Mouse (Mus musculus) right cerebral cortex, postnatal 10 days (tissue): ENCODE results near the gene Col6a5.
A peak's percentile ranks its signal among the peaks of the same experiment; 100 is the strongest.

Experiments
- DNase-seq, 2 experiments: peaks; one replicate each; pipeline ENCODE4 v3.0.0; 2021; ENCODE audit warnings: low spot score in 2 of 2

Col6a5 gene

DNA sequence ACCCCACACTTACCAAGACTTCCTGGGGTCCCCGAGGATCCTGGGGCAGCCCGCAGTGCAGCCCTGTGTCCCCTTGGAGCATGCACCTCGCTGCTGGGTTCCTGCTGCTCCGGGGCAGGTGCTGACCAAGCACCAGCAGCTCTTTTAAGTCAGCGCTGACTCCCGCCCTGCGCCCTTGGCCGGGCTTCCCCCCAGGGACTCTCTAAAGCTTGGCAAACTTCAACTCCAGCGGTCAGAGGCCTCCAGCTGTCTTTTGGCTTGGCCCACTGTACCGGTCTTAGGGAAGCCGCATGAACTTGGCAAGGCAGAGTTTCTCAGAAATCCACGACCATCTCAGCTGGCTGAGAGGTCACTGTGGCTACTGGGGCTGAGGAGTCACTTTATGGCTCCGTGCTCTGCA, at the start of gene Col6a5:
Gene Col6a5, minus strand, starts transcription at position 111 of the 400 bp plus-strand sequence.
- no peak for DNase-seq

DNA sequence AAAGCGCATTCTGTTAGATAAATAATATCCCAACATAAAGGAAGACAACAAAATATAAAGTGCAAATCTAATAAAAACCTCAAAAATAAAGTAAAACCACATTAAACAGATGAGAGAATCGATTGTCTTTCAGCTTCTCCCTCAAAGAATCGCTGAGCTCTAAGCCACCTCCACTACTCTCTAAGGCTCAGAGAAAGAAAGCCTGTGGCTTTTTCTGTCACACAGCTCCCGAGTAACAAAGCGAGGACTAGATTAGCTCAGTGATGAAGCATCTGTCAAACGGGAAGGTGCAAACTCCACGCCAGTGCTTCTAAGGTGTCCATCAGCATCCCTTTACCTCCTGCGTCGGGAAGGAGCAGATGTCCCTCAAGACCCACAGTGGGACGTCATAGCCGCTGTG, 37.5 kb upstream of the Col6a5 start:
- DNase-seq, result no peak

DNA sequence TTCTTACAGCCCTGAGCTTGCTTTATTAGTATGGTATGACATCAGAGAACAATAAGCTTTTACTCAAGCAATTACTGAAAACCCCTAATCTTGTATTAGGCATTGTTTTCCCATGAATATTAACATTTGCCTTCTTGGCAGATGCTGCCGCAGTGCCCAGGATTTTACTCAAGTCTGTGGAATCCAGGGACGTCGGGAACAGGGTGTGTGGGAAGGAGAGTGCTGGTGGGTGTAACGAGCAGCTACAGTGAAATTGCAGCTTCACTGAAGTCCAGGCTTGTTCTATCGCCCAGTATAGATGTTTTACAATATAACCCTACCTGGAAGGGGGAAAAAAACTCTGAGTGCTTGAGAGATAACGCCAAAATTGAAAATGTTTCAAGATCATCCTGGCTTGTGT, 32.0 kb upstream of the Col6a5 start:
- peak; percentile 56 to 65 for DNase-seq

DNA sequence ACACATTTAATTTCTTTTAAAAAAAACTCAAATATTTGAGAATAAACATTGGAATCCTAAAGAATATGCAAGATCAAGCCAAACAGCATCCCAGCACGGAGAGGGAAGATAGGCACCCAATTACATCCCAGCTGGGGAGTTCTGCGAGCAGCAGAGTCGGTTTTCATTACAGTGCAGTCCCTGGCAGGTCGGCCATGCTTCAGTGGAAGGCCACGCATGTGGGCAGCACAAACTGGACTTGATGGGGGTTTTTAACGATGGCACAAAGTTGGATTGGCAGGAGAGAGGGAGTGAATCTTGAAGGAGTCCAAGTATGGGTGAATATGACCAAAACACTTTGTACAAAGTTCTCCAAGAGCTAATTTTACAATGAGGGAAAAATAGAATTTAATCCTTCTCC, 29.7 kb upstream of the Col6a5 start:
- DNase-seq, result no peak

DNA sequence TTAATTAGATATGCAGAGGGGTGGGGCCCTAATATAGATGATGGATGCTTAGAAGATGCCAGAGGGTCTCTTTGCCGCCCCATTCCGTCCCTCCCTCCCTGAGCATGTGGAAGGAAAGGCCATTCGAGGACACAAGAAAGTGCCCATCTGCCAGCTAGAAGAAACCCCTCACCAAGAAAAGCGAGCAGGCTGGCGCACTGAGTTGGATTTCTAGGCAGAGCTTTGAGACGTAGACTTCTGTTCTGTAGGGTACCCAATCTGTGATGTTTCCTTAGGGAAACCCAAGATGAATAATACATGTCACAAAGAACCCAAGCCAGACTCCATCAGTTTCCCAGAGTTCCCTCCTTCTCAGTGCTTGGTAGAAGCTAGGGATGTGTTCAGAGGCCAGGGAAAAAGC, 29.0 kb upstream of the Col6a5 start:
- DNase-seq, result peak; percentile 76 to 91

DNA sequence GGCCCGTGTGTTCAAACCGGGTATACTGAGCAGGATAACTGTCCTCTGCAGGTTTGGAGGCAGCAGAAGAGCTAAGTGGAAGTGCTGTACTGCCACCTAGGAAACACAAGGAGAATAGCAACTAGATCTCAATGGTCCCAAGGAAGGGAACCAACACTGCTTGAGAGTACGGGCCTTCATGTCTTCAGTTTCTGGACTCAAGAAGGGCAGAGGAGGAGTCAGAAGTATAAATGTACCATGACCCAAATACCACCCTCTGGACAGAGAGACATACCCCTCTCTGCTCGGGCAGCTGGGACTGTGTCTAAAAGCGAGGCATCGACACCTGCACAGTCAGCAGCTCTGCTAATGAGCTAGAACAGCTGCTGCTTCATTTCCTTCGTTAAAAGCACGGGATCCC, 27.7 kb upstream of the Col6a5 start:
- DNase-seq, result peak; percentile 40 to 68

DNA sequence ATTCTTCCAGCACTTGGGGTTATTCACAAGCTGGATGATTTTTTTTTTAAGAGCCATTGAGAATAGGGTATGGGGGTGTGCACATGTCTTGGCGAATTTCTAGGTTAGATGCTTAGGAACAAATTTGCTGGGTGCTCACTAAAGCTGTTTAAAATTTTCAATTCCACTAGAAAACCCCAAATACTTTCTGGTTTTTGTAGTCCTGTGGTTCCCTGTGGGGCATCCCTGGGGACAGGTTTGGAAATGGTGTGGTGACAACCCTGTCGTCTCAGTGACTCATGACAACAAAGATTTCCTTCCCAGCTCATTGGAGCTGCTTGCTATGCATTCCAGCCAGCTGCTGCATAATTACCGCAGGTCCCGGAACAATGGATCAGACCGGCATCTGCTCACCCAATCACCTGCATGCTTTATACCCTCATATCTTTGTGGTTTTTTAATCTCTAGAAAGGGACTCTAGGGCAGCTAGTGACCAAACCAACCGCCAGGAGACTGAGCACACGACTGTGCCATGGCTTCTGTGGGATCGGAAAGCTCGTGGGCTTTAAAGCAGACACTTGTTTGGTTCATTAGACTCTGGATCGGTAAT, 24.6 kb upstream of the Col6a5 start:
- DNase-seq, result peak in 1 of 2 experiments; percentile 29

DNA sequence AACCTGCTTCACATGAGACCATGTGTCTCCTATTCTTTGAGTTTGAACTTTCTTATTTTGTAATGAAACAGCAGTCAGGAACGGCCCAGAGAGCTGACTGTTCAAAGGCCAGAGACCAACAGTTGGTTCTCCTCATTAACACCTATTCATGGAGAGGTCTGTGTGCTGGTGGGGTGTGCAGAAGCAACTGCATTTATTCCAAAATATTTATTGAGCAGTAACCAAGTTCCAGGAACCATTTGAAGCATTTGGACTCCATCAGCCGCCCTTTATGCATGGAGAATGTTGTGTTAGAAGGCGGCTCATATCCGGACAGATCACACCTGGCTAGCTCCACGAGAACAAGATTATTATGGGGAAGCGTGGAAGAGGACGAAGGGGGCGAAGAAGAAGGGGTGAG, 18.0 kb upstream of the Col6a5 start:
- no peak for DNase-seq

DNA sequence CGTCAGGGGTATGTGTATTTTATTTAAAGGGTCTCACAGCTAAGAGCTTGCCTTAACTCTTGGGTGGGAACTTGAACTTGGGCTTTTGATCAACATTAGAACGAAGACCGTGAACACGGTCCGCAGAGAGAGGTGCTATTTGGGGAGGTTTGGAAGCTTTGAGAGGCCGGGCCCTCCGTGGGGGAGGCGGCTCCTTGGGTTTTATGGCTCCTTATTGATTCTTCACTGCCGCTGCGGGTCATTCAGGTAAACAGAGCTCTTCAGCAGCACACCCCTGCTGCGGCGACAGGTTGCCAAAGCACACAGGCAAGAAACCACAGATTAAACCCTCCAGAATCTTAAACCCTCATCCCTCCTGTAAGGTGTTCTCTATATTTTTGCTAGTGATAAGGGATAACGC, 16.4 kb upstream of the Col6a5 start:
- DNase-seq, result no peak

DNA sequence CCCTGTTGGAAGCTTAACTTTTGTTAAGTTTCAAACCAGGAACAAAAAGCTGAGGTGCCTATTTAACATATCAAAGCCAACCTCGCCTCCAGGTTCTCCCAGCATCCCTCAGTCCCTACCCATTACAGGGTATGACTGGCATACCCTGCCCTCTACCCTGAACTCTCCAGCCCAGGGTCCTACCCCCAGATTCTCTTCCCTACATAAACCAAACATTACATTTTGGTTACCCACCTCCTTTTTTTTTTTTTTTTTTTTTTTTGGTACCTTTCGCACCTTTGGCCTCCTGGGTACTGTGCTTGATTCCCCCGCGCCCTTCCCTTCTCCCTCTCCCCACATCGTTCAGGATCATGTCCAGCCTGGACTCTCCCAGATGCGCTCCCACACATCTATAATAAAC, 15.9 kb upstream of the Col6a5 start:
- DNase-seq, result no peak

DNA sequence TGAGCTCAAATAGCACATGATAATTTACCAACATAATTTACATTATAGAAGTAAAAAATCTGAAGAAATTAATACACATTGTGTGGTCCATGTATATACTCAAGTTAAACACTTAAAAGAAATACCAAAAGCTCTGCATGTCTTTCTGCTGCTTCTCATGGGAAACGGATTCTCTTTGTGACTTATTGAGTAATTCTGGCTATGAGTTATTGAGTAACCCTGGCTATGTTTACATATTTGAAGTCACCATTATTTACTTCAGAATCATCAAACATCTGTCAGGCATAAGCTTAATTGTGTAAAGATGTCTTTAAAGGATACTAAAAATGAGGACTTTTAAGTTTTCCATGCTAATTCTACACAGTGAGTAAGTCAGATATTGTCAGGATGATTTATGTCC, 13.3 kb upstream of the Col6a5 start:
- no peak for DNase-seq

DNA sequence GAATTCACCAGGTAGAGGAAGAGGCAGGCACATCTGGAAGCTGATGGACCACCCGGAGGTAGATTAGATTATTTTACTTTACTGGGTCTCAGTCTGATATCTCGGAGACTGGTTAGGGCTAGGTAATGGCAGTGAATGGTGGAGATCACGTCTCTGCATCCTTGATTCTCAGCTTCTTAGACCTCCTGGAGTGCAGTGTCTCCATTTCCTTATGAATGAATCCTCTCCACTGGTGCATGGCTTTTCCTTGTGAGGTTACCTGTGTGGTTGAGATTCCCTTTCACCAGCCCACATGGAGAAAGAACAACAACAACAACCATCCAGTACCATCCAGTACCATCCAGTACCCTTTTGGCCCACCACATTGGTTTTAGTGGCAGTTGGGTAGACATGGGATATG, 11.6 kb upstream of the Col6a5 start:
- no peak for DNase-seq

DNA sequence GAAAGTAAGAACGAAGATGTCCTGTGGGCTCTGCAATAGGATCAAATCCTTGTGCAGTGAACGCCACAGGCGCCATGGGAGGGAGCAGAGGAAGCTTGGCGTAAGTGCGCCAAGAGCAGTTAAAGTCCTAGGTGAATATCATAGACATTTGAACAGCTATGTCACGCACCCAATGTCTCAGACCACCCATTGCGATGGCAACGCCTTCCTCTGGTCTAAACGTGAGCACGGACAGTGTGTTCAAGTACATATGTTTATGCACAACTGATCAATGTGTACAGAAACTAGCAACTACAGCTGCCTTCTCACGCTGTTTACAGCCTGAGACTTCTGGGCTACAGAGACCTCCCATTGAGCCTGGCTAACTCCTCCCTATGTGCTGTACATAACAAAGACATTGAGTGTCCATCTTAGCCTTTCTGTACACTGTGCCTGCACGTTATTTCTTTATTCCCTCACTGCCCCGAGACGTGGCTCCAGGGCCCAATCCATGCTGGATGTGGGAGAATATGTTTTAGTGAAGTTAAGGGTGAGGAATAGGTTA, 11.0 kb upstream of the Col6a5 start:
- DNase-seq, result no peak

DNA sequence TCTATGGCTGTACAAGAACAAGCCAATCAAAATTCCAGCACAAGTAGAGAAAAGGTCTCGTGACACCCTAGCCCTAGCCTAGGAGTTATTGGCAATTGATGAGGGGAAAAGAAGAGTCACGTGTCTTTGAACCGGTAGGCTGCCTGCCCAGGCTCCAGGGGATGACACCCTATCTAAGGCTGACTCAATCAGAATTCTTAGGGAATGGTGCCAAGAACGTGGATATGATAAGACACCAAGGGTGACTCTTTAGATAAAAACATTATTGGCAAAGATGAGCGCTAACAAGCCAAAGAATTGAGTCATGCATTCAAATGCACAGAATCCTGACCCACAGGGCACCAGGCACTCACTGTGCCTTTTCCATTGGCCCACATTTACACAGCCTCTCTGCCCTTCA, 10.5 kb upstream of the Col6a5 start:
- DNase-seq, result no peak

DNA sequence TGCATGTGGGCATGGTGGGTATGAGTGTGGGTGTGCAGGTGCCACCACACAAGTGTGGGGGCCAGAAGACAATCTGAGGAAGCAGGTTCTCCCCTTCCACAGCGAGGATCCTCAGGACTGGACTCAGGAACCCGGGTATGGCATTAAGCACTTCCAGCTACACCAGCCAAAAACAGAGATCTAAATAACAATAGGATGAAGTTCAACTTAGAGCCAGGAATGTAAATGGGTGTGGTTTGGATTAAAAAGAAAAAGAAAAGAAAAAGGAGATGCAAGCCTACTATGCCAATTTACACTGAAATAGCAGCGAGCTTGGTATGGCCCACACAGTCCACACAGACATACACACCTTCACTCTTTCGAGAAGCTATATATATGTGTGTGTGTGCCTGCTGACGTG, 7.5 kb upstream of the Col6a5 start:
- DNase-seq, result no peak

DNA sequence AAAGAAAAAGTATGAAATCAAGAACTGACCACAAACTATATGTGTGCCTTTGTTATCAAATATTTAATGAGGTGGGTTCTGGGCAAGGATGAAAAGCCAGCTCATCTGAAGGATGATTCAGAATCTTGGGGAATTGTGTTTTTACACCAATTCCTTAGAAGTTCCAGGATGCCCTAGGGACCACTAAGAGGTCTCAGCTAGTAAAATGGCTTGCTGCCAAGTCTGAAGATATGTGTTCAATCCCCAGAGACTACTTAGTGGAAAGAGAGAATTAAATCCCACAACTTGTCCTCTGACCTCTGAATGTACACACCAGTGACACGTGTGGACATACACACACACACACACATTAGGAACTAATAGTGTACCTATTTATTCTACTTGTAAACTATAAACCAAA, 1.3 kb downstream of the Col6a5 start:
- no peak for DNase-seq

DNA sequence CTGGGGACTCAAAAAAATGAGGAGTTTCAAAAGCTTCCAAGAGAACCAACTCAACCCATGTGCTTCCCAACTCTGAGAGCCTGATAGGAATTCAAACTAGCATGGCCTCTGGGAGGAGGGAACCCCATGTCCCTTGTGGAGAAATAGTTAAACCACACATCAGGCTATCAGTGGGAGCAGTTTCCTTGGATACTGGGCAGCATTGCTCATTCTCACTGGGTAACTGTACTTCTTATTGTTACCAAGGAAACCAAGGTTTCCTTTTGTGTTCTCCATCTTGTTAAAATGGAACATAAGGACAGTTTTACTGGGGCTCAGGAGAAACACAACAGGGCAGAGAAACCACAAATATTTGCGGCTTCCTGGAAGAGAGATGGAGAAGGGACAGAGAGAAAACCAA, 10.7 kb downstream of the Col6a5 start:
- peak in 1 of 2 experiments; percentile 64 for DNase-seq

DNA sequence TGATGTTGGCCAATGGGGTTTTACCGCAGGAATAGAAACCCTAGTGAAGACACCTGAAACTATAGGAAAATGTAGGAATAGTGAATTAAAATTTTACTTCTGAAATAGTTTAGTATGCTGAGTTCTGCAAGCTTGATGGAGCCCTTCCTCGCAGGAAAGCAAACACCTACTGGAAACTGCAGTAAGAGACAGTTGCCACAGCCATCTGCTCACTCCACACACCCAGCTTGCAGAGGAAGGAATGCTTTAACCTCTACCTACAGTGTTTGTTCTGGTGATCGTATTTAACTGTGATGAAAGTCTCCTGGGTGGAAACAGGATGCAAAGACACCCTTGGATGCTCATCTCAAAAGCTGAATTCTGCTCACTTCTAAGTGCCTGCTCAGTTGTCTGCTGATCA, 12.9 kb downstream of the Col6a5 start:
- DNase-seq, result peak; percentile 55 to 71

DNA sequence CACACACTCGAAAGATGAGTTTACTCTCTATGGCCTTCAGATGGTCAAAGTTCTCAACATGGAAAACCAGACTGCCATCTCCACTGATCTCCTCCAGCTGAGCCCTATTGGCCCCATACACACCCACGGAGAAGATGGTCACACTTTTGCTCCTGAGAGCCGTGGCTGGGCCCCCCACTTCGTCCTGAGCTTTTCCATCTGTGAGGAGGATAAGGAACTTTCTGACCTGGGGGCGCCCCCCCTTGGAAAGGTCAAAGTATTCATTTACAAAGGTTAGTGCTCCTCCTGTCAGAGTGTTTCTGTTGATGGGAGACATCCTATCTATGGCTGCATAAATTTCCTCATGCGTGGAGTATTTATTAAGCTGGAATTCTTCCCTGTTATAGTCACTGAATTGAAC, 26.6 kb downstream of the Col6a5 start:
- no peak for DNase-seq

DNA sequence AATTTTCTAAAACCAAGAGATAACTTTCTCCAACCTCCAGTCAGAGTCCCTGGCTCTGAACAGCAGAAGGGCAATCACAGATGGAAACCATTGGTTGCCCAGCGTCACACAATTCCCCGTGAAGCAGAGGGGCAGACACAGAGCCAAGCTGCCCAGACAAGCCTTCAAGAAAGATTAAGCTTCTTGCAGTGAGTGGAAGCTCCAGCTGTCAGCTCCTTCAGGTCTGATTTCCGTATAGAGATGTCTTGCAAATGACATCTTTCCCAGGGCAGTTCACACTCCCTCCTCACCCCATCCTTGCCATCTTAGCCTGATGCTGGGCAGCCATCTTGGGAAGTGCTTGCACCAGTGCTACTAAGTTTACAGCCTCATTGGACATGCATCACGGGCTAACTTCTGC, 31.2 kb downstream of the Col6a5 start:
- DNase-seq, result no peak

DNA sequence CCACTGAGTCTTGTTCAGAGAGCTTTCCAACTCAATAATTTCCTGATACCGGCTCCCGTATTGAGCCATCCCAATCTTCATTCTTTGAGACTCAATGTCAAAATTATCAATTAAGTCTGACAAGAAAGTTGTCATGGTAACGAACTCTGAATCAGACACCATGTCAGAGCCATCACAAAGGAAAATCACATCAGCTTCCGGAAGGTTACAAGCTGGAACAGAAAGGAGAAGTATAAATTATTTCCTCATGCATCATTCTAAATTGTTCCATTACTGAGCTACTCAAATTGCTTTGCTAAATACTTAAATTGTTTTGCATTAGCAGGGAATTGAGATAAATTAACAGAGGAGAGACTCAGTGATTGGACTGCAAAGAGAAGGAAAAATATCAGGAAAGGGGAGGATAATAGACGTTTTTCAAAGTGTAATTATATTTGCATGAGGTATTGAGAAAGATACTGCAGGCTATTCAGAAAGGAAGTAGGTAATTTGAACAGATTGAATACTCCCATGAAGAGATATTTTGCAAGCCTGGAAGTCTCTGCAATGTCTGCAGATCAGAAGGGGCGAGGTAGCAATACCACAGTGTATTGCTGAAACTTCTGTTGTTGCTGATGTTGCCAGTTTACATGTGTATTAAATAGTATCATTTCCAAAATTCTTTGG, 31.9 kb downstream of the Col6a5 start:
- DNase-seq, result no peak

DNA sequence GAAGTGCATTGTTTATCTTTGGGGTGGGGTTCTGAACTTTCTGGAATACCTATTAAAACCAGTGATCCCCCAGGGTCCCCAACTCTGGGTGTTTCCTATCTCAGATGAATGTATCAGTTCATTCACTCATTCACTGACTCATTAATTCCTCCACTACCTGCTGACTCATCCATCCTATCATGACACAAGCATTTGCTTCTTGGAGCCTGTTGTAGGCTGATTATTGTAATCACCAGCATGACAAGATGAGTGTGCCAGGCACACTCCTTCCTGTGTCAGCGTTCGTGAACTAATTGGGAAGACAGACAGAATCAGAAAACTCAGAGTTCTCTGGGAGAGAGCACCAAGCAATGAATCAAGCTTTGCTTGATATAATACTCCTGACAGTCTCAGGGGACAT, 36.8 kb downstream of the Col6a5 start:
- DNase-seq, result no peak

DNA sequence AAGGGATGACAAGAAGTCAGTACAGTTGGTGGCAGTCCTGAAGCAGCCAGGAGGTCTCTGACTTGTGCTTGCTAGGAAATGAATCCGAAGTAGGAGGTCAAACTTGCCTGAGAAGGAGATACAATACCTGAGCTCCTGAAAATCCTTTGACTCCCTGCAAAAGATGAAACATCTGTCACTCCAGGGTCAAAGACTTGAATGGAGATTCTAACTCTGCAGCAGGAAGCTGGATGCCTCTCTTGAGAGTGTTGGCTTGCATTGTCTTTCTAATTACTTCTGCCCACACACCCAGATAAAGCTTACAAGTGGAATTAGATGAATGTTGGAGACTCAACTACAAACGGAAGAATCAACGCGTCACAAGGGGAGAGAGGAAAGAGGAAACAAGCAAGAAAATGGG, 45.3 kb downstream of the Col6a5 start:
- no peak for DNase-seq

DNA sequence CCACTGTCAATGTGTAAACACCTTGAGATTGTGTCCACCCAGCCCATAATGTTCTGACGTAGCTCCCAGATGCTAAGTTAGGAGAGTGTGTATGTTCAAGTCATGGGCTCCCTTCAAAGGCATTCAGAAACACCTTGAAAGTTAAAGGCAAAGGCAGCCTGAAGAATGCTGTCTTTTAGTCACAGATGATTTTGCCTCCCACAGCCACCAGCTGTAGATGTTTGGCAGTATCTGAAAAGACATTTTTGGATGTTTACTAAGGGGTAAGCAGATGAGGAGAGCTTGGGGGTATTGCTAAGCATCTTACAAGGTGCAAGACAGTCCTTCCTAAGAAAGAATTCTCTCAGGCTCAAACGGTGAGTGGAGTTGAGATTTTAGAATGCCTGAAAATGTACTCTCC, 50.3 kb downstream of the Col6a5 start:
- DNase-seq, result peak in 1 of 2 experiments; percentile 39
